Mouse (Mus musculus) ovary, postnatal 14 days (tissue): Measurements from ENCODE around the gene Tnrc18.

ENCODE experiments used
- DNase-seq: peaks from one replicate; pipeline ENCODE4 v3.0.0; 2022; ENCODE audit warnings: low spot score

Tnrc18 gene

DNA sequence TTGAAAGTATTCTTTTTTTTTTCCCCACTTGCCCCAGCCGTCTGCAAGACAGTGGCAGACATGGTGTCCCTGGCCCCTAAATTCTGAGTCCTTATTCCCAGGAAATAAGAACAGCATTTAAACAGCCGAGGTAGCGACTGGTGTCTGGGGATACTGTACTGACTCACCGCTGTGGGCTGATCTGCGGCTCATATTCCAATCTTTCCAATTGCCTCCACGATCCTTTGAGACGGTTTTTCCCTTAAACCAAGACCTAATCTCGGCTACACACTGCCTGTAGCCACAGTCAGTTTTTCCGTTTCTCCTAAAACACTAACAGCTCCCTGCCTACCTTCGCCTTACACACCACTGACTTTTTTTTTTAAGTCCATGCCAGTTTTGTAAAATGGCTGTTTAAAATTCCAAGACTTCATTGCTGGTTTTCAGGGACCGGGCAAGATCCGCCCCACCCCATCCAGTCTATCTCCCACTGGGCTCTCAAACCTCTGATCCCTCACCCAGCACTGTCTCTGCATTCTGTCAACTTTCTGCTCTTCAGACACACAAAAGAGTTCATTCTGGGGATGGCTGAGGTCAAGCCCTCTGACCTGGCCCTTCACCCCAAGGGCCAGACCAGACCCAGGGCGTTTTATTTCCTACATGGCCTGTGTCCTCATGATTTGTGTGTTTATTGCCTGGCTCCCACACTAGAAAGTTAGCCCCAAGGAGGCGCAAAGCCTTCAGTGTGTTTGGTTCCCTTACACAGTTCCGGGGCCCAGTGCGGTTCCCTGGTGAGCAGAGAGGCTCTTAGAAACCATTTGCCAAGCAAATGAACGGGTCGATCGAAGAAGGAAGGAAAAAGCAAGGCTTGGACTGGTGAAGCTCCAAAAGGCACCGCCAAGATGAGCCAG, 6.5 kb downstream of the Tnrc18 start:
- no peak for DNase-seq

- DNase-seq = no peak
Measured at GRCm38 (mm10) chr5:142807661-142808060, 9.8 kb downstream of the Tnrc18 start.

DNA sequence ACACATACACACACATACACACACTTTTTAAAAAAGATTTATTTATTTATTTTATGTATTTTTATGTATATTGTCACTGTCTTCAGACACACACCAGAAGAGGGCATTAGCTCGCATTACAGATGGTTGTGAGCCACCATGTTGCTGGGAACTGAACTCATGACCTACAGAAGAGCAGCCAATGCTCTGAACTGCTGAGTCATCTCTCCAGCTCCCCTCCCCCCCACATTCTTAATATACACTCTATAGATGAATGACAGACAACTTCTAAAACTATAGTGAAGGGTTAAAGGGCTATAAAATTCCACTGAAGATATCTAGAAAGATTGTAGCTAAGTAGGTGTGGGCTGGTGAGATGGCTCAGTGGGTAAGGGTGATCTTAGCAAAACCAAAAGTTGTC, 13.7 kb downstream of the Tnrc18 start:
- DNase-seq = no peak

- no peak for DNase-seq
Measured at GRCm38 (mm10) chr5:142802884-142803283, 14.6 kb downstream of the Tnrc18 start.

DNA sequence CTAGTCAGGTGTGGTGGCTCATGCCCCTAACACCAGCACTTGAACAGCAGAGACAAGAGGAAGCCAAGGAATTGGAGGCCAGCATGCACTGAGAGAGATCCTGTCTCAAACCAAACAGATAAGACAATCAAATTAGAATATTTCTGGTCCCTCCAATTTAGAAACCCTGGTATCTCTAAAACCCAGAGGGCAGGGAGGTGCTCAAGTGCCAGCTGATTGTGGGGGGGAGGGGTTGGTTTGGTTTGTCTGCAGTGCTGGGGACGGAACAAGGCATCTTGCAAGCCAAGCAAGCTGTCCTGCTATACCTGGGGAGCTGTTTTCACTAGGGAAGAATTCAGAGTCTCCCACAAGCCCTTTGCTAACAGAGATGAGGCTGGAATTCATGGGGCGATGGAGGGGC, 15.5 kb downstream of the Tnrc18 start:
- DNase-seq = no peak

DNA sequence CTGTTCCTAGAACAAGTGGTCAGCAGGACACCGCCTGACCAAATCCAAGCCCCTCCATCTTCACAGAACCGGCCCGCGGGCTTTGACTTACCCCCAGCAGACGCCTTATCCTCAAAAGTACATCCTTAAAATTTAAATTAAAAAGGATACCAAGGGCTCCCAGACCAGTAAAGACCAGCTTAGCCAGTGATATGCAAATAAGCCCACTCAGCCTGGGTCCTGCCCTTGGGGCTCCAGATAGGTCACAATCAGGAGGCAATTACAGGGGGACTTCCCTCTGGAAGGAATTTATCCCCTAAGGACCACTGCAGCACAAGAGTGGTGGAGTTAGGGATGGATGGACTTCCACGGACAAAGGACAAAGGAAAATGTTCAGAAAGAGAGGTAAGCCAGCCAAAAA, 16.8 kb downstream of the Tnrc18 start:
- DNase-seq = no peak

GRCm38 (mm10) chr5:142800198-142800597, 17.3 kb downstream of the Tnrc18 start:
- no peak for DNase-seq

GRCm38 (mm10) chr5:142799259-142799658, 18.2 kb downstream of the Tnrc18 start:
- DNase-seq = no peak

GRCm38 (mm10) chr5:142798190-142798589, 19.3 kb downstream of the Tnrc18 start:
- DNase-seq = no peak

GRCm38 (mm10) chr5:142797620-142798019, 19.8 kb downstream of the Tnrc18 start:
- DNase-seq = no peak

GRCm38 (mm10) chr5:142796921-142797320, 20.5 kb downstream of the Tnrc18 start:
- DNase-seq = no peak

DNA sequence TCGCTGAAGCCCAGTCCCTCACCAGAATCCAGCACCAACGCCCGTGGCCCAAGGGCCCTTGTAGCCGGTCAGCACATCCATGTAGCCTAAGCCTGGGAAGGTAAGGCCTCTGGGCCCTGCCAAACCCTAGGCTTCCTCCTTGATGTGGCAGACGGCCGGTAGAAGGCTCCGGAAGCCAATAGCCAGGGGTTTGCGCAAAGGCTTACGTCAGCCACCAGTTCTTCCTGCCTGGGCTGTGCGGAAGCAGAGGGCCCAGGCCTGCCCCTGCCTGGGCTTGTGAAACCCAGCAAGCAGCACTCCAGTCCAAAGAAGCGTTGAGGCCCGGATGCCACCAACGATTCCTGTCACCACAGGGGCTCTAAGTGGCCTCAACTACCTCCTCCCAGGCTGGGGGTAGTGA, 22.9 kb downstream of the Tnrc18 start:
- DNase-seq = no peak

DNA sequence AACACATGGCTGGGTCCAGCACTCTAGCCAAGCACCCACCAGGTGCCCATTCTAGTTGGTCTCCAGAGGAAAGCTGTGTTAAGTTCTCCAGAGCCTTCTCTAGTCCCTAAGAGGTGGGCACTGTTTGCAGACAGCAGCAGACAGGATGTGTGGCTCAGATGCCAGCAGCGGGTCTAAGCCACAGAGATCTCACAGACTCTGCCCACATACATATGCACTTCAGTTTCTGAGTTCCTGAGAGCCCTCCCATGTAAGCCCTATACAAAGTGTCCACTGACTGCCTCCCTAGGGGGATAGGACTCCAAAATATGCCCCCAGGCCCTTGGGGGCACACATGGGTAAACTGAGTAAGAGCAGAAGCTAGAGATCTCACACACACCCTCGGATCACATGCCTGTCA, 23.3 kb downstream of the Tnrc18 start:
- DNase-seq = no peak

GRCm38 (mm10) chr5:142792594-142792993, 24.9 kb downstream of the Tnrc18 start:
- DNase-seq = no peak

DNA sequence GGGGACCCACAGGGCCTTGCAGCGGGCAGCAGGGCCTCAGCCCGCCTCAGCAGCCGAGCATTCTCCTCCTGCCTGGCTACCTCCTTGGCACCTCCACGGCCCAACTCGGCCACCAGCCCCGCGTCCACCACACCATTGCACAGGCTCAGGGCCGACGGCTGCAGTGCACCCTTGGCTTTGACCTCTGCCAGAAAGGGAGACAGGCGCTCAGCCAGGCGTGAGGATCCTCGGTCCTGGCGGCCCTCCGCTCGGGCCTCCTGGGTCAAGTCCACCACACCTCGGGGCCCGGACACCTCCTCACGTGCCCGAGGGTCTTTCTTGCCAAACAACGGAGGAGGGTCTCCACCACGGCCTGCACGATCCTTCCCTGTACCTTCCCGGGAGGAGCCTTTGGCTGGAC, 29.2 kb downstream of the Tnrc18 start:
- no peak for DNase-seq

DNA sequence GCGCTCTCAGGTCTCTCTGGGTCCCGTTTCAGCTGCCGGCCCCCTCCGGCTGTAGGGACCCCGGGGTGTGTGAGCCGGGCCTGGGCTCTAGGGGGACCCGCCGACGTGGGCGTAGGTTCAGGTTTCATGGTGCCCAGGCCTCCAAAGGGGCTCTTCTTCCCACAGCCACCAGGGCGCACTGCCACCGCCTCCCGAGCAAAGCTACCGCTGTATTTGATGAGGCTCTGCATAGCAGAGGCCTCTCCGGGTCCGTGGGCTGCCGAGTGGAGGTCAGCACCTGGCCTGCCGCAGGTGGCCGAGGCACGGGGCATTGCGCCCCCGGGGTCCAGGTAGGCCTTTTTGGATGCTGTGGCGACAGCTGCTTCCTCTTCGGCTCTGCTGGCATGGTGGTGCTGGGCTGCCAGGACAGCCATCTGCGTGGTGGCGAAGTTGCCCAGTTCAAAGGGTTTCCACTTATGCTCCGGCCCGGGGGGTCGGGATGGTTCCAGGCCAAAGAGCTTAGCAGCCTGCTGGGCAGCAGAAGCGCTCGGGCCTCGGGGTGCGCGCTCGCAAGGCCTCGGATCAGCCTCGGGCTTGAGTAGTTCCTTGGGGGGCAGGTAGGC, 30.1 kb downstream of the Tnrc18 start:
- no peak for DNase-seq

- DNase-seq = no peak
Measured at GRCm38 (mm10) chr5:142786709-142787108, 30.8 kb downstream of the Tnrc18 start.

- no peak for DNase-seq
Measured at GRCm38 (mm10) chr5:142786215-142786614, 31.2 kb downstream of the Tnrc18 start.

- no peak for DNase-seq
Measured at GRCm38 (mm10) chr5:142783142-142783540, 34.3 kb downstream of the Tnrc18 start.

GRCm38 (mm10) chr5:142782459-142783141, 34.9 kb downstream of the Tnrc18 start:
- no peak for DNase-seq

DNA sequence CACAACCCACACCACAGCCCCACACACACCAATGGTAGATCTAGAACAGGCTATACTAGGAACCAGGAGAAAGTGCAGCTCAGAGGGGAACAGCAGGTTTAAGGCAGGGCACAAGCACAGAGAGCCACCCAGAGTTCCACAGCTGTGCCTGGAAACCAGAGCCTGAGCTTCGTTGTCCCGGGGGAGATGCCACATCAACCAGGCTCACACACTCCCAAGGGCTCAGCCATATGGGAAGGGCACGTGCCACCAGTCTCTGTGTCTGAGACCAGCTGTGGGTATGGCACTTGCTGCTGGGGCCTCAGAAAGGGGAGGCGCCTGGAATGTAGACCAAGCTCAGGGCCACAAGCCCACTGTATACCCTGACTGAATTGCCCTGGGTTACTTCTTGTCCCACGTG, 36.9 kb downstream of the Tnrc18 start:
- no peak for DNase-seq

DNA sequence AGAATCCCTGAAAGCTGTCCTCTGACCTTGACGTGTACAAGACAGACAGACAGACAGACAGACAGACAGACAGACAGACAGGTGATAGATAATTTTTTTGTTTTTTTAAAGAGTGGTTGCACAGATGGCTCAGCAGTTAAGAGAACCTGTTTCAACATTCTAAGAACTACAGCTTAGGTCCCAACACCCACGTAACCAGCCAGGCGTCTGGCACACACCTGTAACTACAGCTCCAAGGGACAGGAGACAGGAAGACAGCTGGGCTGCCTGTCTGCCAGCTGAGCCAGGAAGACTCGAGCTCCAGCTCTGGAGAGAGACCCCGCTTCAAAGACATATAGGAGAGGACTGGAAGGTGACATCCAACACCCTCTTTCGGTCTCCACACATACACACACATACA, 38.6 kb downstream of the Tnrc18 start:
- DNase-seq = no peak

DNA sequence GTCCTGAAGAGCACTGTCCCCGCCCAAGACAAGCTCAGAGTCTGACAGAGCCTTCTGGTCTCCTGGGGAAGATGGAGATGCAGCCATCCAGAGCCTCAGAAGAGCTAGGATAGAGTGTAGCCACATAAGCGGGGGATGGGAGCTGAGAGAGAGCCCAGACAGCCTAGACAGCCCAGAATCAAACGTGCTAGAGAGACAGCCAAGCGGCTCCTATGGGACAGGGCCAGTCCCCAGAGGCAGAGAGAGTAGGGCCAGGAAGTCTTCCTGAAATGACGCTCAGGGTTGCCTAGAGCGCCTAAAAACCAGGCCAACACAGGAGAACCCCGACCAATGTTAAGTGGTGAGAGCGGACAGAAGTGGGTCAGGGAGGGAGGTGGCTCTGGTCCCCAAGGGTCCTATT, 39.3 kb downstream of the Tnrc18 start:
- DNase-seq = no peak
